Mouse (Mus musculus): ENCODE measurements around the gene Atp1a3. TPM values are rescaled to one million over a fixed set of nuclear protein-coding genes. Genes with fewer than 3 reads are reported as not detected.
A peak's percentile ranks its signal among the peaks of the same experiment; 100 is the strongest.
"Not testable (repeated sequence)": the region's sequence is repeated elsewhere in the genome, so short reads cannot be mapped to it uniquely, and the experiment has no call there.

Atp1a3 gene
- total RNA-seq (2021), result under 1 TPM; 0.62 to 0.80 TPM
- long read RNA-seq, experiment 1, result 0 reads
- long read RNA-seq, experiment 2, partial matches to known transcripts, result 0 of 1 reads
- long read RNA-seq, experiment 2, other reads (novel, unspliced or antisense), result 0 of 1 reads

DNA sequence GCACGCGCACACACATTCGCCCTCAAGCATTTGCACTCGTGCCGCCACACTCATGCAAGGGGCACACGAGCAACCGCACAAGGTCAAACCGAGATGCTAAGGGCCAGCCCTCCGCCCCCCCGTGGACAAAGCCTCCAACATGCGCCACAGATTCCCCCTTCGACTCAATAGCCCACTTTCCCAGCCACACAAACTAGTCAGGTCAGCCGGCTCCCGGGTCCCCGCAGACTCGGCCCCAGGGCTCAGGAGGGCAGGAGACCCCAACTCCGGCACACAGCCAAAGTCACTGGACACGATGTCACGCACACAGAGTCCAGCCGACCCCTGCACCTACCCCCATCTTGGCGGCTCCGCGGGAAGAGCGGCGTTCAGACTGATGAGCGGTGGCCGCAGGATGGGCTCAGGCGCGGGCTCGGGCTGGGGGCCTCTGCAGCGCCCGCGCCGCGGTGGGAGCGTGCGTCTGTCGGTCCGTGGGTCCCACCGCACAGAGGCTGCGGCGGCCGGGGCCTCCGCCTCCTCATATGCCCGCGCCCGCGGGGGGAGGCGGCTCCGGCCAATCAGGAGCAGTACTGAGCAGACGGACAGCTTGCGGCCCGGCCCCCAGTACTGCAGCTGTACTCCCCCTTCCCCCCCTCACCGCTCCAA is at the start of gene Atp1a3:
Gene Atp1a3, minus strand, starts transcription at position 538 of the 645 bp plus-strand sequence.
- intact Hi-C loops (cut with DNase I), result no loop called here
- no peak for DNase-seq

DNA sequence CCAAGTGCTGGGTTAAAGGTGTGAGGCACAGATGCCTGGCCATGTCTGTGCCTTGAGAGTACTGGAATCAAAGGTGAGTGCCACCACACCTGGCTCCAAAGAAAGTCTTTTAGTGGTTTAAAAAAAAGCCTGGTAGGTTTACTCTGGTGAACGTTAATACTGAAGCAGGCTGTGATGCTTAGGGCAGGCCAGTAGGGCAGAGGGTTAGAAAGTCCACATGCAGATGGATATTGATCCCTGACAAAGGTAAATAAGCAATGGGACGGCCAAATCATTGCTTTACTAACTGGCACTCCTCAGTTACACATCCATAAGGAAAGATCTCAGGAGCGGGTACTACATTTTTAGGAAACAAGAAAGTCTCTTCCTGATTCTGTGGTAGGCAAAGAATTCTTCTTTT is 46.8 kb upstream of the Atp1a3 start:
- intact Hi-C loops (cut with DNase I), result no loop called here
- no peak for DNase-seq

DNA sequence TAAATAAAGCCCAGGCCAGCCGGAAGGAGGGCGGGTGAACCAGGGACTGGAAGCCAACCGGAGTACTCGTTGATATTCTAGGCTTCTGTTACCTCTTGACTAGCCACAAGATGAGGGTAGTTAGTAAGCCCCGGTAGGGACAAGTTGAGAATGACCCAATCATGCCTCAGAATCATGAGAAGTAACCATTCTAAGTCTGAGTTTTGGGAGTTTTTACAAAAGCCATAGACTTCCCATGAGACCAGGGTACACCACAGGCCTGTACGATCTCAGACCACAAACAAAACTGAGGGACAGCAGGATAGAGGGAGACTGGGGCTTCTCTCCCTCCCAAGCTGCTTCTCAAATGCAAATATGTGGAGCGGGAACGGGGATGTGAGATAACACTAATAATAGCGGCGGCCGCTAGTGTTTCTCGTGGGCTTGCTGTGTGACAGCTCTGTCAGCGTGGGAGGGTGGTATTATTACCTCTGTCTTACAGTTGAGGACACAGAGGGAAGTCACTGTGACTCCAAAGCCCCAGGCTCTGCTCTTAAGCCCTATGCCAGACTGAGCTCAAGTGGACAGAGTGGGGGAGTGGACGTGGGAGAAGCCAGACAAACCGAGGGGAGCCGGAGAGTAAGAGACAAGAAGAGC is 43.7 kb upstream of the Atp1a3 start:
- intact Hi-C loops (cut with DNase I), result no loop called here
- DNase-seq, result no peak

DNA sequence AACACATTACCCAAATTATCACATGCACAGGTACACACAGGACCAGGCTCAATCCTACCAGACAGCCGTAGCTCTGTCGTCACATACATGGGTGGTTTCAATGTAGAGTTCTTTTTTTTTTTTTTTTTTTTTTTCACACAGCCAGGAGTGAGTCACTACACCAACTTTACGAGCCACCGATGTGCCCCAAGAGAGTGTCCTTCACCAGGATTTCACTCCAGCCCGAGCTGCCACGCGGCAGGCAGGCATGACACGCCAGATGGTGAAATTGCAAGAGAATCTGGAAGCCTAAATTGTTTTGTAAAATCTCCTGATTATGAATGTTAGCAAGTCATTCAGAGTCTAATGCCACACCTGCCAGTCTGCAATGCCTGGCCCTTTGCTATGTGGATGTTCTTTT is 41.6 kb upstream of the Atp1a3 start:
- DNase-seq, result no peak
- intact Hi-C loops (cut with DNase I), result no loop called here

DNA sequence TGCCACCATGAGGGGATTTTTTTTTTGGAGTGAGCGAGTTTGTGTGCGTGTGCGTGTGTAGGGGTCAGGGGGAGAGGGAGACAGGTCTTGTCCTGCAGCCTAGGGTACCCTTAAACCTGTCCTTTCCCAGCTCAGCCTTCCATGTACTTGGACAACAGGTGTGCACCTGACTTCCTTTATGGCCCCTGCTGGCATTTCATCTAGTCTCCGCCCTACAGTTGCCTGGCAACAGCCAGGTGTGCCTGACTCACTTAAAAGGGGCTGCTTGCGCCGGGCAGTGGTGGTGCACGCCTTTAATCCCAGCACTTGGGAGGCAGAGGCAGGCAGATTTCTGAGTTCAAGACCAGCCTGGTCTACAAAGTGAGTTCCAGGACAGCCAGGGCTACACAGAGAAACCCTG is 38.8 kb upstream of the Atp1a3 start:
- not testable (repeated sequence) for DNase-seq

DNA sequence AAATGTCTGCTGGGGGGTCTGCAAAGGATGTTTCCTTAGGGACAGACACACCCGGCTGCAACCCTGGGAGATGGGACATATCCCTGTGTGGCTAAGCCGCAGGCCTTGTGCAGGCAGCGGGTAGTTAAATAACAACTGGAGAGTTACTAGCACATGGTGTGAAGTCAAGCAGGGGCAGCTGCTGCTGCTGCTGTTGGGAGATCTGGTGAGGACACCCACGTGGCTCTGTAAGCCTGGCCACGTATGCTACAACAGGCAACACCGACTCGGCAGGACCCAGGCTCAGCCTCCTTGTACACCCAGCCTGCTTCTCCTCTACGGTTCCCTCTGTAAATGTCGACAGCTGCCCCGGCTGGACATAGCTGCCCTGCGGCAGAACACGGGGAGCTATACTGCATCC is 36.2 kb upstream of the Atp1a3 start:
- intact Hi-C loops (cut with DNase I), result no loop called here
- DNase-seq, result no peak

More for the DNA sequence above, 38.8 kb upstream of the Atp1a3 start:
- intact Hi-C loops (cut with DNase I), result not testable (repeated sequence)

DNA sequence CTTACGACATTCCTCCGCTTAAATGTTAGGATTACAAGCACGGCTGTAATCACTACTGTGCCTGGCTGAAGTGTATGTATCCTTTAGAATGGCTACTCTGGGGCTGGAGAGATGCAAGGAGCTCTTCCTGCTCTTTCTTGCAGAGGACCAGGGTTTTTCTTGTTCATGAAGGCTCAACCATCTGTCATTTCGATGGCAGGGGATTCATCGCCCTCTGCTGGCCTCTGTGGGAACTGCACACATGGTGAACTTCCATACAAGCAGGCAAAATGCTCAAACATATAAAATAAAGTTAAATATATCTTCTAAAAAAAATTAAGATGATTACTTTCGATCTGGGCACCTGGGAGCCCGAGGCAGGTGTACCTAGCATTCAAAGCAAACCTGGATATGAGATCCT is 30.2 kb upstream of the Atp1a3 start:
- intact Hi-C loops (cut with DNase I), result no loop called here

DNA sequence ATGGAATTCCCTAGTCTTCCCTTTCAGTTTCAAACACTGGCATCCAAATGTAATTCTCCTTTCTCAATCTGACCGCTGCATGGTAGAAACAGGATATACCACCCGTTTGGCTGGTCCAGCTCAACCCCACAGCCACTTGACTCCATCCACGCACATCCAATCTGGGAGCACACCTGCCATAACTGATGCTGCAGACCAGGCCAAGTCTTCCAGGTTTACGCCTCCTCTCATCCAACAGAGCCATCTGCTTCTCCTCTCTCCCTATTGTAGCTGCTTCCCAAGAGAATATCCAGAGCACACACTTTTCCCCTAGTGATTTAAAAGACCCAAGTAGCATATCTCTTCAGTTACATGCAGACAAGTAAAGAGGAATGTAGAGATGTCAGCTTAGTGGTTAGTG is 29.0 kb upstream of the Atp1a3 start:
- intact Hi-C loops (cut with DNase I), result loop anchor here (5.0 kb wide), 1 partner anchor 153 kb away; no protein-coding TSS in a partner anchor

More for the DNA sequence above, 30.2 kb upstream of the Atp1a3 start:
- DNase-seq, result peak; percentile 55 to 74

DNA sequence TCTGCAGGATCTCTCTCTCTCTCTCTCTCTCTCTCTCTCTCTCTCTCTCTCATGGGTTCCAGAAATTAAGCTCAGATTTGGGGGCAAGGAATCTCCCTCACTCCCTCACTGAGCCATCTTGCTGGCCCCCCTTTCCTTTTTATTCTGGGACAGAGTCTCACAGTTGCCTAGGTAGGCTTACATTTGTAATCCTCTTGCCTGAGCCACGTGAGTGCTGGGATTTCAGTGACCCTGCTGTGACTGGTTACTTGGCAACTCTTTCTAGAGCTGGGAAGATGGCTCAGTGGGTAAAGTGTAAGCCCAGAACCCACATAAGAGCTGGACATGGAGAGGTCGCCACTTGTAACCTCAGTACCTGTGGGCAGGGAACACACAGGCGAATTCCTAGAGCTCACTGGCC is 25.8 kb upstream of the Atp1a3 start:
- DNase-seq, result no peak
- intact Hi-C loops (cut with DNase I), result loop anchor here (5.0 kb wide), 1 partner anchor 156 kb away; no protein-coding TSS in a partner anchor

More for the DNA sequence above, 29.0 kb upstream of the Atp1a3 start:
- no peak for DNase-seq

DNA sequence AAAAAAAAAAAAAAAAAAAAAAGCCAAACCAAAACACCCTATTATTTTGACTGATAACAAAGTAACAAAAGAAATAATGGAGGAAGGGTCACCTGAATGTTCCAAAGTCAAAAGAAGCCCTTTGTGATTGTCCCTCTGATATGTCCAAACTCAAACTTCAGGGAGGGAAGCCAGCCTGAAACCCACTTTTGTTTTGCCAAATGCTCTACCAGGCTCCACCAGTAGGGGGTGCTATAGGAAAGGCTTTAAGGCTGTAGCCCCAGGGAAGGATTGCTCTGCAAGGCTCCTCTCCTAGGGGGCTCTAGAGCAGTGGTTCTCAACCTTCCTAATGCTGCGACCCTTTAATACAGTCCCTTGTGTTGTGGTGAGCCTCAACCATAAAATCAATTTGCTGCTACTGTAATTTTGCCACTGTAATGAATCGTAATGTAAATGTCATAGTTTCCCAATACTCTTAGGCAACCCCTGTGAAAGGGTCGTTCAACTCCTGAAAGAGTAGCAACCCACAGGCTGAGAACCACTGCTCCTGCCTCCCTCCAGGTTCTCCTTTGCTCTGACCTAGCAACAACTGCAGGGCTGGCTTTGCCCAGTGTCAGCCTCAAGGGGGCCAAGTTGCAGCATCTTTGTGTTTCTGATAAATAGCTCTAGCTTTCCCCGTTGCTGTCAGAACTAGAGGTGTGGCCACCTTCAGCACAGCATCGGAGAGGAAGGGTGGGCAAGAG is 24.4 kb upstream of the Atp1a3 start:
- intact Hi-C loops (cut with DNase I), result loop anchor here (1.0 to 5.0 kb wide), 2 partner anchors 64 to 157 kb away; no protein-coding TSS in a partner anchor
- peak; percentile 70 to 89 for DNase-seq

DNA sequence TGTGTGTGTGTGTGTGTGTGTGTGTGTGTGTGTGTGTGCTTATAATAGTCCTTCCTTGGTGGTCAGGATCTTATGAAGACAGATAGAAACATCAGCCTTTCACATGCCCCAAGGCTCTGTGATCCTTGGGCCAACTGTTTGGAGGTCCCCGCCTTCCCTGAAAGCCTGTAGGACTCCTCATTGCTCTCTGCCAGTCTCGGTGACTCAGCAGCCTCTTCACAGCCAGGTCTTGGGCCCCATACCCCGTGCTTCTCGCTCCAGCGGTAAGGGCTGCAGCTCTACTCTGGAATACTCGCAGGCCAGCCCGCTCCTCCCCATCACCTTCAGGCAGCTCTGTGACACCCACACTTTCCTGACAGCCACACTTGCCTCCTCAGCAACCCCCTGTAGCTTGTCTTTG is 20.7 kb upstream of the Atp1a3 start:
- DNase-seq, result no peak
- intact Hi-C loops (cut with DNase I), result no loop called here

DNA sequence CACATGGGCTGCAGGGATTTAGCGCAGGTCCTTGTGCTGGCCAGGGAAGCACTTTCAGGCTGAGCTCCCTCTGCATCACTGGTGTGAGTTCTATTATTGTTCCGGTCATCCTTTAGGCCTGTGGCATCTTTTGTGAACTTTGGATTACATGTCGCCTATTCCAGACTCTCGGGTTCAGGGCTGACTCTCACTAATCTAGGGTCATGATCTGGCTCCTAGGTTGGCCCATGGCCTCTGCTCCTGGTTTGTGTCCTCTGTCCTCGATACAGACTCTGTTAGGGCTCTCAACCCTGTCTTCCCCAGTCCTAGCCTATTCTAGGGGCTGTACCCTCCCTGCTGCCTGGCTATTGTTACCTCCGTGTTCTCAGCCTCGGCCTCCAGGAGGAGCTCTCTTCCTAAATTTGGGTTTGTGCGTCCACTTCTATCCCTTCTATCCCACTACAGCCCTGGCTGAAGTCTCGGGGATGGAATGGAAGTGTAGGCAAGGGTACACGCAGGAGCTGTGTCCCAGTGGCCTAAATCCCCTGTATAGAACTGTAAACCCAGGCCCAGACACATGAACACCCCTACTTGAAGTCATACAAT is 20.2 kb upstream of the Atp1a3 start:
- DNase-seq, result peak; percentile 20 to 47
- intact Hi-C loops (cut with DNase I), result no loop called here

DNA sequence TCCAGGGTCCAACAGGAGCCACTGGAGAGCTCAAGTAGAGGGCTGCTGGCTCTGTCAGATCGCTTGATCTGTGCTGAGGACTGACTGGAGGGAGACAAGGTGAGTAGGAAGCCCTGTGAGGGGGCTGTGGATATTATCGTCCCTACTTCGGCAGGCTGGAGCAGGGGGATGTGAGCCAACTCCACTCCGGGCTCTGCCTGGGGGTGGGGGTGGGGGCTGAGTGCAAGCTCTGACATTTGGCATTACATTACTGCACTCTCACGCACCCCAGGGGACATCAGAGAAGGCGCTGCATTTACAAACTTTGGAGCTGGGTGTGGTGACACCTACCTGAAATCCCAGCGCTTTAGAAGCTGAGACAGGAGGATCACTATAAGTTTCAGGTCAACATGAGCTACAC is 5.8 kb upstream of the Atp1a3 start:
- intact Hi-C loops (cut with DNase I), result no loop called here
- DNase-seq, result no peak

DNA sequence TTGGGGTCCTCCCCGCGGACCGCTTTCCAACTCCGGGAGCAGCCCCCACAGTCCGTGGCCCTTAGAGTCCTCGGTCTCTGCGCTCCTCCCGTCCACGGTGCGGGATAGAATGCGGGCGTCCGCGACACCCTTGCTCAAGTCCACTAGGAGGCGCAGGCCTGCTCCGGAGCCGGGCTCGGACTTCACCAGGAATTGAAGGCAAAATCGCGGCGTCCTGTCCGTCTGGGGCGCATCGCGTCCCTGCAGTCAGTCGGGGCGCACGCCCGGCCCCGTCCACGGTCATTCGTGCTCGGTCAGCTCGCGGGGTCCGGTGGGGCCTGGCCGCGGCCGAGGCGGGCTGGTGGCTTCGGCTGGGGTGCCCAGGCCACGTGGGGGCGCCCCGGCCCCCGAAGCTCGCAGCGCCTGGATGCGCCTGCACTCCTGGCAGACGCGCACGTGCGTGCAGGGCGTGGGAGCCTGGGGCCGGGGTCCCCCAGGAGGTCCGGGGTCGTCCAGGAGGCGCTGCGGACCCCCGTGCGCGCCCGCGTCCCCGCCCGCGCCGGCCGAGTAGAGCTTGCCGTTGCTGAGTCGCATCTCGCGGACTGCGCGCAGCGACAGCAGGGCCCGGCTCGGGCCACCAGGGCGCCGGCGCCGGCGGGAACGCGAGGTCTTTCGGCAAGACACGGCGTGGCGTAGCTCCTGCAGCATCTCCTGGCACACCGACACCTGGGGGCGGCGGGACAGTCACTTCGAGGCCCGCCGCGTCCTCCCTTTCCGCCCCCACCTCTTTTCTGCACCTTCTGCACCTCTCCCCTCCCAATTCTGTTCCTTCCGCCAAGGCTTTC is 4.5 kb upstream of the Atp1a3 start:
- intact Hi-C loops (cut with DNase I), result no loop called here
- DNase-seq, result peak; percentile 27 to 52

DNA sequence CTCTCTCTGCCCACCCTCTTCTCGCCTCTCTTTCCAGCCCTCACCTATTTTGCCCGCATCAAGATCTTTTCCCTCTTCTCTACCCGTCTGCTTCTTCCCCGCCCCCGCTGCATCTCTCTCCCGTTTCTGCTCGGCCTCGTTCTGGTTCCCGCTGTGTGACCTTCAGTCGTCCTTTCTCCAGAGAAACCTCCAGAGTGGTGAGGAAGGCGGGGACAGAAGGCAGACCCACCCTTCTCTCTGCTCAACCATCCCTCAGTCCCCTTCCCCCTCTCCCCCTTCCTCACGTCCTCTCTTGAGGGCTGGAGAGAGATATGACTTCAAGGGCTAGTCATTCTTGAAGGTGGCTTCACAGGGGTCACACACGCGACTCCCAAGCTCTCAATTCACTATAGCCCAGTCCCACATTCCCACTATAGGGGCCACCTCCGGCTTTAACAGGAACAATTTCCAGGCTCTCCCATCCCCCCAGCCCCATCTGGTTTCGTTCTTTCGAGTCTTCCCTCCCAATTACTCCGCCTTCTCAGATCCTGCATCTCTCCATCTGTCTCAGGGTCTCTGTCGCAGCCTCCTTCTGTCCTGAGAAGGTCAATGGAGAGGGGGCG is 3.4 kb upstream of the Atp1a3 start:
- intact Hi-C loops (cut with DNase I), result no loop called here
- no peak for DNase-seq

DNA sequence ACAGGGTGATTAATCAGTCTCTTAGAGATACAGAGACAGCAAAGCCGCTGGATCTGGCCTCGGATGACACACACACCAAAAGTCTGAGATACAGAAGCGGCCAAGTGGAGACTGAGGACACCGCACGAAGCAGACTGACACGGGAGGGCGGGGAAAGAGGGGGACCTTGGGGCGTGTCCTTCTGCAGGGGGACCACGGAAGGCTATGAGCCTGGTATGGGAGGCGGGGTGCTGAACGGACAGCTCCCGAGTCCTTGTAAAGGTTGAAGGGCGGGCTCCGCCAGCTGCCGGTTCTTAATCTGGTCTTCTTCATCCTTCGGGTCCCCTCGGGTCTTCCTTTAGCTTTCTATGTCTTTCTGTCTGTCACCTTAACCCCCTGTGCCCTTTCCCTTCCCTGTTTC is 2.9 kb upstream of the Atp1a3 start:
- DNase-seq, result peak; percentile 47 to 76
- intact Hi-C loops (cut with DNase I), result no loop called here

DNA sequence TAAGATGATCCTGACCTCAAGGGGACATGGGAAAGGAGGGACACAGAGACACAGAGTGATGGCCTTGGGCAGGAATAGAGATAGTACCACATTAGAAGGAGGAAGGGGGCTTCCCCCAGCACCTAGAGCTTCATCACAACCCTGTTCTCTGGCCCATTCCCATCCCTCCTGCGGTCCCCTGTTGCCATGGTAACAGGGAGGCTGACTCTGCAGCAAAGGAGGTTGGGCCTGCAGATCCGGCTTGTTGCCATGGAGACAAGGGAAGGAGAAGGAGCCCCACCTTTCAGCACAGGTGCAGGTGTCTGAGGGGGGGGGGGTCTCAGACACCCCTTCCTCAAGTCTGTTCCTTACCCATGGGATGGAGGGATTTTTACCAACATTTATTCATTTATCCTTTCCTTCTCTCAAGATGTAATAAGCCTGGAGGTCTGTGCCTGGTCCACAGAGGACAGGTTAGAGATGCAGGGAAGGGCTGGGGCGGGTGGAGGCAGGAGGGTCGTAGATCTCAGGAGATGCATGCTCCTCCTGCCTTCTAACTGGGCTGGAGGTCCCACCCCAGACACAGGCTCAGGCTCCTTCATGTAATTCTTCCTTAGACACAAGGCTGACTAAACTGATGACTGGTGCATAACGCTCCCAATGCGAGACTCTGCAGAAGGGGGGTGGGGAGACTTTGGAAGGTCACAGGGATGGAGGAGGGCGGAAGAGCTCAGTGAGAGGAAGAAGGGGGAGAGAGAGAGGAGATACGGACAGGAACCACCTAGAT is 2.0 kb upstream of the Atp1a3 start:
- intact Hi-C loops (cut with DNase I), result no loop called here
- DNase-seq, result no peak

DNA sequence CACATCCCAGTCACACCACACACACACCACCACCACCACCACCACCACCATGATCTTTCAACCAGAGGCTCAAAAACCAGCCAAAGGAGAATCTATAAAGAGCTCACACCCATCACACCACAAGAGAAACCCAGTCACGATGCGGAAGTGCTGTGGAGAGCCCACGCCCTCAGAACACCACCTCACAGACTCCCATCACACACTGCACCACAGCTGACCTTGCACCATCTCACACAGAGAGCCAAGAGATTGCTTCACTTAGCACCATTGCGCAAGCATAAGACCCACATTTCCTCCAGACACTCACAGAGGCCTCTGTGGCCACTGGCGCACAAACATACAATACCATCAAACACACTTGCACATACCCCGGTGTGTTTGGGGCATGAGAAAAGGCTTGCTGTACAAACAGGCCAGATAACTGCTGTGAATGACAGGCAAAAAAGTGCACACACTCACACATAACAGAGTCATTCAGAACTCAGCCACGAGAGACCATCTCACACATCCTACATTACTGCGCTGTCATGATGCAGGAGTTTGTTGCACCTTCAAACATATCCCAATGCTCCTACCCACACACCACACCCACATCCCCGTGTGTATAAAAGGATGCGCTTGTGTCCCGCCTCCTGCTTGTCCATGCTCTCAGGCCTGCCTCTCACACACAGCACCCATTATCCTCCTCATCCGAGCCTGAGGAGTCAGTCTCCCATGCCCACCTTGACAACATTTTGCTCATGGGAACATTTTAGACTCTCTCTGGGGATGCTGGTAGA is 1.0 kb upstream of the Atp1a3 start:
- intact Hi-C loops (cut with DNase I), result no loop called here
- DNase-seq, result no peak

All from heart, postnatal 14 days (tissue).